Mouse (Mus musculus): ENCODE data around the gene Hmgb2. TPM values are rescaled to one million over a fixed set of nuclear protein-coding genes. Genes with fewer than 3 reads are reported as not detected.

Hmgb2 gene
- total RNA-seq (2015; ENCODE audit: low replicate concordance) (217 and 220 TPM in 2 replicates), total RNA-seq (2017; ENCODE audit: low replicate concordance) (219 and 371 TPM in 2 replicates)

DNA sequence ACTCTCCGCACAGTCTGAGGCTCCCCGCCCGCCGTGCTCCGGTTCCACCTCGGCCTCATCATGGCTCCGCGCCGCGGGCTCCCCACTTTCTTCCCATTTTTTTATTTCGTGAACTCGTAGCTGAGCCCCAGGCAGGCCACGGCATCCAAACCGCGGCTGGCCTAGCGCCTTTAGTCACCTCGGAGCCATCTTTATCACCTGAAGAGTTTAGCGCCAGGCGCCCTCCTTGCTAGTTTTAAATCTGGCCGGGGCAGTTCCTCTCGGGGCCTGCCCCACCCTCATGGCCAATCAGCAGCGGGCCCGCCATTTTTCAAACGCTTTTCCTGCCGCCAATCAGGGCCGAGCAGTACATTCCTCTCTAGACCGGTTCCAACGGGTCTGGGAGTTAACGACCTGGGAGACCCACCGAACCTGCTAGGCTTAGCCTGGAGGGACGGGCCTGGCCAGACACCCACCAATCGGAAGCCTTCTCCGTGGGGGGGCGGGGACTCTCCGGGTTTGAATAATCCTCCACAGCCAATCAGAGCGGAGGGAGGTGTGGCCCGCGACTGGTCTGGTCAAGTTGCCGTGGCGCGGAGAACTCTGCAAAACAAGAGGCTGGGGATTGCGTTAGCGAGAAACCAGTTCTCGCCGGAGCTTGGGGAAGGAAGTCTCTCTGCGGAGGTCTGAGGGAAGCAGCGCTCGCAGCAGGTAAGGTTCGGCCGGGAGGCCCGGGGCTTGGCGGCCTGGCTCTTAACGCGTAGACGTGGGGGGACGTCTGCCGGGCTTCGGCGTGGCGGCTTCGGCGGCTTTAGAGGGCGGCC, at the start of gene Hmgb2:
Hmgb2 (plus strand) TSS at position 592 of the 803 bp plus-strand sequence.
- ATAC-seq (replicated peaks; ENCODE audit: low FRiP score, poor library complexity, severe bottlenecking), result peak; percentile 95

- ATAC-seq (replicated peaks; ENCODE audit: low FRiP score, poor library complexity, severe bottlenecking), result no peak
These were observed 48.9 kb upstream of the Hmgb2 start for GRCm38 (mm10) chr8:57462839-57463238.

DNA sequence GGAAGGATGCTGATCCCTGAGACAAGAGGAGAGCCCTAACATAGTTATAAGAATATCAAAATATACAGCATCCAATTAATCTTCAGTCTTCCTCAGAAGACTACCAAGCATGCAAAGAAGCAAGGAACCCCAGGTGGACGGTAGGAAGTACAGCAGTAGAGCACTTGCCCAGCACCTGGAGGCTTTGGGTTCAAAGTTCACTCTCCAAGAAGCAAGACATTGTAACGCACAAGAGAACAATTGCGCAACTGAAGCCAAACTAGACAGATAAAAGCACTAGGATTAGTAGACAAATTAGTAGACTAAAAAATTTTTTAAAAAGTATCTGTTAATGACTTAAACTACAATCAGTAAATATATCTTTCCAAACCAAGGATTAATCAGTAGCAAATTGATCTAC, 48.0 kb upstream of the Hmgb2 start:
- ATAC-seq (replicated peaks; ENCODE audit: low FRiP score, poor library complexity, severe bottlenecking), result no peak

DNA sequence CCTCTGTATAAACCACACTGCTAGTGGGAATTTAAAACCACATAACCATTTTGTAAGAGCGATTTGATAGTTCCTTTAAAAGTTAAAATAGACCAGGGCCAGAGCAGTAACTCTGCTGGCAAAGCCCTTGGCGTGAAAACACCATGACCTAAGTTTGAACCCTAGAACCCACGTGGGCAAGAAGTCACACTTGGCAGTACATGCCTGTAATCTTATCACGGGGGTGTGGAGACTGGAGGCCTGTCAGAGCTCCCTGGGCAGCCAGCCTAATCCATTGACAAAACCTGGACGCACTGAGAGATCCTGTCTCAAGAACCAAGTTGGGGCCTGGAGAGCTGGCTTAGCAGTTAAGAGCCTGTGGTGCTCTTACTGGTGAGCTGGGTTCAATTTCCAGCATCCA, 43.1 kb upstream of the Hmgb2 start:
- no peak for ATAC-seq (replicated peaks; ENCODE audit: low FRiP score, poor library complexity, severe bottlenecking)

GRCm38 (mm10) chr8:57470863-57471262, 40.8 kb upstream of the Hmgb2 start:
- no peak for ATAC-seq (replicated peaks; ENCODE audit: low FRiP score, poor library complexity, severe bottlenecking)

DNA sequence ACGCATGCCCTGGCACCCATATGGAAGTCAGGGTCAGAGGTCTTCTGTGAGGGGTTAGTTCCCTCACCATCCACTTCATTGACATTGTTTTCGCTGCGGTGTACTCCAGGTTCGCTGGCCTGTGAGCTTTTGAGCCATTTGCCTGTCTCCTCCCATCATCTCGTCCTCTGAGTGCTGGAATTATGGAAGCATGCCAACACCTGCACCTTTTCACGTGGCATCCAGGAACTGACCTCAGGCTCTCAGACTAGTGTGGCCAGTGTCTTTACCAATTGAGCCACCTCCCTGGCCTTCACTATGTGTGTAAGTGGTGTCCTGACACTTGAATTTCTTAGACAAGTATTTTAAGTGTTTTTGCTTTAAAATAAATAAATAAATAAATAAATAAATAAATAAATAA, 38.0 kb upstream of the Hmgb2 start:
- ATAC-seq (replicated peaks; ENCODE audit: low FRiP score, poor library complexity, severe bottlenecking), result no peak

GRCm38 (mm10) chr8:57478406-57478805, 33.3 kb upstream of the Hmgb2 start:
- no peak for ATAC-seq (replicated peaks; ENCODE audit: low FRiP score, poor library complexity, severe bottlenecking)

- no peak for ATAC-seq (replicated peaks; ENCODE audit: low FRiP score, poor library complexity, severe bottlenecking)
These were observed 32.0 kb upstream of the Hmgb2 start for GRCm38 (mm10) chr8:57479700-57480099.

GRCm38 (mm10) chr8:57480606-57481005, 31.1 kb upstream of the Hmgb2 start:
- no peak for ATAC-seq (replicated peaks; ENCODE audit: low FRiP score, poor library complexity, severe bottlenecking)

- ATAC-seq (replicated peaks; ENCODE audit: low FRiP score, poor library complexity, severe bottlenecking), result peak; percentile 18
These were observed 24.9 kb upstream of the Hmgb2 start for GRCm38 (mm10) chr8:57486491-57487440.

DNA sequence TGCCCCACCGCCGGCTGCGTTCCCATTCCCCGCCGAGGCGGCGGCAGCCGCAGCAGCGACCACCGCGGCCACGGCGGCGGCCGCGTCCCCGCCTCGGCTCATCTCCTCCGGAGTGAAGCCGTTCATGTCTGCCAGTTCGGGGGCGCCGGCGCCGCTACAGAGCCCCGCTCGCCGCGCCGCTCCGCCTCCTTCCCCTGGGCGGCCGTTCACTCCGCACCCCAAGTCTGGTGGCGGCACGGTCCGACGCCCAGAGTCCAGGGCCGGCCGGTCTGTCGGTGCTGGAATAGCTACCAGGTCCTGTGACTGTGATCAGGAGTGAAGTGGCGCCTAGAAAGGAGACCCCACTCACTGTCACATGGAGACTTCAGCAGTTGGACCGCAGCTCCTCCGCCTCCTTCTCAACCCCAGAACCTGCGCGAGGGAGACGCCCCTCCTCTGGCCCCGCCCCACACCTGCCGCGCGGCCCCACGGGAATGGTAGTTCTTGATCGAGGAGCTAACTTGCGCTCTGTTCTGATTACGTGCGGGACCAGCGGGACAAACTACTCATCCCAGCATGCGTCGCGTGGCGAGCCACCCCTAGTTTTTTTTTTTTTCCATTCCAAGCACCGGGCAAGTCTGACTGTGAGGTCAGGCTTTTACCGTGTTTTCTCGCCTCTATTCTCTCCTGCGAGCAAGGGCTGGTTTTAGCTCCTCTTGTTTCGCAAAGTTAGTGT, 24.1 kb upstream of the Hmgb2 start, which contains the start of gene Sap30:
Sap30 (minus strand) TSS at position 420 of the 715 bp plus-strand sequence.
- ATAC-seq (replicated peaks; ENCODE audit: low FRiP score, poor library complexity, severe bottlenecking), result peak; percentile 95

- ATAC-seq (replicated peaks; ENCODE audit: low FRiP score, poor library complexity, severe bottlenecking), result peak; percentile 69
These were observed 23.4 kb upstream of the Hmgb2 start for GRCm38 (mm10) chr8:57488312-57488765.

DNA sequence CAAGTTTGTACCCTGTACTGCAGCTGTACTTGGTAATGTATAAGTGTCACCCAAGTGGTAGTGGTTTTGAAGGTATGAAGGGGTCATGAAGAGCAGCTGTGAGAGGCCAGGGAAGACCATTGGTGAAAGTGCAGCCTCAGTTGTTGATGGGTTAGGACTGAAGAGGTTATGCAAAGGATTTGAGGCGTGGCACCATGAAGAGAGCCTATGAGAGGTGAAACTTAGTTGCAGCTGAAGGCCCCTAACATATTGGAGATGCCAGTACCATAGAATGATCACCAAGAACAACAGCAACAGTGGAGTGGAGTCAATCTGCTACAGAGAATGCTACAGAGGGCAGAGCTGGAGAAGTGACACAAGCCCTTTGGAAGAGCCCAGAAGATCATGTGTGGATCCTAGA, 22.3 kb upstream of the Hmgb2 start:
- no peak for ATAC-seq (replicated peaks; ENCODE audit: low FRiP score, poor library complexity, severe bottlenecking)

- no peak for ATAC-seq (replicated peaks; ENCODE audit: low FRiP score, poor library complexity, severe bottlenecking)
These were observed 21.8 kb upstream of the Hmgb2 start for GRCm38 (mm10) chr8:57489896-57490295.

GRCm38 (mm10) chr8:57491873-57492272, 19.8 kb upstream of the Hmgb2 start:
- ATAC-seq (replicated peaks; ENCODE audit: low FRiP score, poor library complexity, severe bottlenecking), result no peak

DNA sequence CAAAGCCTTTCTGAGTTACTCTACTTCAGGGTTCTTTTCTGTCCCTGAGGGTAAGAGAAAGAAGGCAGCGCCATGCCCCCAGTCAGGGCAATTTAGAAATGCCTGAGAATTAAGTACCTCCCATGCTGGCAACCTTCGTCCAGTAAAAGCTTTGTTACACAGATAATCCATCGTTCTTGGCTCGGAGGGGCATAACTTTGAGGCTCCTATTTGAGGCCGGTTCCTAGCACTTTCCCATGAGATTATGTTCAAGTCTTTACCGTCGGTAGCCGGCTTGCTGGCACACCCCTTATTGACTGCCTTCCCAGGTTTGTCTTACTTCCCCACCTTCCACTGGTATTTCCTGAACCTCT, 13.2 kb upstream of the Hmgb2 start:
- no peak for ATAC-seq (replicated peaks; ENCODE audit: low FRiP score, poor library complexity, severe bottlenecking)

DNA sequence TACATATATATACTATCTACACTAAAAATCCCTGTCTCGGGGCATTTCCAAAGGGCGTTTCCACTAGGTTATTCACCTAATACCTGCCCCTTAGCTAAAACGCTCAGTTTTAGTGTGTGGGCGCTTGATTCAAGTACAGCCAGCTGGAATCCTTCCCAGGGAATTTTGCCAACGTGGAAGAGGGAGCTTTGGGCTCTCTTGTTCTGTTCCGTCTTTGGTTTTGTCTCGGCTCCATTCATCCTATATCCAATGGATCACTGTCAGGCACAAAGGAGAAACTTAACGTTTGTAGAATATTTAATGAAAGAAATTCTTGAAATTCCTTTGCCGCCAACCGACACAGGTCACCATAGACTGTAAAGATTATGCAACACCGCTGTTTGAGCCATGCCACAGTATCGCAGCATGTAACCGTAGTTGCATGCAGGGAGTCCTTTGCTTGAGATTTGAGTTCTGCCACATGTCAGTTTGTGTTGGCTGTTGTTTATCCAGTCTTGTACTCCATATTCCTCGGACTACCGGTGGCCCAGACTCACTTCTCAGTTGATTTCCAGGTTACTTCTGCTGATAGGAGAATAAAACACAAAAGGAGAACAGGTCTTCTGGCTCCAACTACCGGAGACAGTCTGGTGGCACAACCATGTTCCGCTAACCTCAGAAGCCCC, 12.7 kb upstream of the Hmgb2 start:
- ATAC-seq (replicated peaks; ENCODE audit: low FRiP score, poor library complexity, severe bottlenecking), result no peak

GRCm38 (mm10) chr8:57503641-57504040, 8.1 kb upstream of the Hmgb2 start:
- ATAC-seq (replicated peaks; ENCODE audit: low FRiP score, poor library complexity, severe bottlenecking), result peak; percentile 80

- ATAC-seq (replicated peaks; ENCODE audit: low FRiP score, poor library complexity, severe bottlenecking), result peak; percentile 48; the same call in 1 of the 2 replicates
These were observed 6.2 kb upstream of the Hmgb2 start for GRCm38 (mm10) chr8:57505500-57505899.
